Mouse (Mus musculus): Measurements from ENCODE around the gene Hmgn2. TPM values are rescaled to one million over a fixed set of nuclear protein-coding genes. Genes with fewer than 3 reads are reported as not detected.

Hmgn2 gene
- polyA plus RNA-seq, 1 experiment from 2014 or later = 661 TPM

DNA sequence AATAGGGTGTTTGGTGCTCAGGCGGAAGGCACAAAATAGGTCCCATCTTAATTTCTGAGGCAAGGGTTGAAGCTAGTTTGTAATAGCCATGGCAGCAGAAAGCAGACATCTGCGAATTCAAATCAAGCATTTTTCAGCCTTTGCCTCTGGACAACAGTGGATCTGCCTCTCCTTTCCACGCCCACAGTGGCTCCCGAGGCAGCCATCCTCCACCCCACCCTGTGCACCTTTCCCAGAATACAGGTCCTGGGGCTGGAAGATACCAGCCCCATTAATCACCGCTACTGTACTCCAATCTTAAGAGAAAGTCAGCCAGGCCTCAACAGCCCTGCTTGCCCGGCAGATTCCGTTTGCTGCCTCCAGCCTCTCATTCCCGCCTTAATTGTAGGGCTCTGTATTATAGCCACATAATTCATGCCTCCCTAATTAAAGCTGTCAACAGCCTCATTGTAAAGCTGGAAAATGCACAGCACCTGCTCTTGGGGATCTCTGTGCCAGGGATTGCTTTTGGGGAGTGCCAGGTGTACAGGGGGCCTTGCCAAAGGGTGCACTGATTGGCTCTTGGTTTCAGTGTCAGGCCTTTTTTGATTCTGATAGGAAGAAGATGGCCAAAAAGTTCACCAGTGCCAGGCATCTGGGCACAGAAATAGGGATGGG is 792 bp upstream of the Hmgn2 start:
- no peaks in the 10 kb centered on the region for H3K9me3 ChIP-seq (ENCODE audit: control insufficient read depth)
- no peak overlapping the region for H3K9ac ChIP-seq (ENCODE audit: low read depth, low read length)
- H3K4me2 ChIP-seq (replicated peaks; ENCODE audit: low read depth) = no peak overlapping the region
- H3K27ac ChIP-seq (ENCODE audit: low read depth, low read length) = no peak overlapping the region
- 43% methylated on average over 8 of the region's 8 CpGs for WGBS
- no peak for ATAC-seq
- no peaks in the 10 kb centered on the region for H3K27me3 ChIP-seq (replicated peaks; ENCODE audit: control insufficient read depth, insufficient read depth, low read length)
- no peaks in the 10 kb centered on the region; the same call in 1 of the 2 replicates for H3K4me1 ChIP-seq (replicated peaks; ENCODE audit: control insufficient read depth, insufficient read depth, low read length)
- no peak for TF ChIP-seq CTCF (IDR thresholded peaks at IDR 0.05; ENCODE audit: low read depth)
- peaks cover 31% of the 10 kb centered on the region for H3K36me3 ChIP-seq (ENCODE audit: control insufficient read depth, insufficient read depth)
- H3K4me3 ChIP-seq (ENCODE audit: low read depth, low read length) = no peak overlapping the region

GRCm38 (mm10) chr4:133967866-133968149 is 642 bp downstream of the Hmgn2 start:
- peak; percentile 82 for ATAC-seq
- Histone ChIP-seq H3K4me3 (ENCODE audit: low read depth, low read length) (peak overlapping the region; percentile 89), H3K9ac (ENCODE audit: low read depth, low read length) (peak overlapping the region; percentile 96), H3K27ac (ENCODE audit: low read depth, low read length) (peak overlapping the region; percentile 99), H3K9me3 (ENCODE audit: control insufficient read depth) (no peaks in the 10 kb centered on the region), H3K36me3 (ENCODE audit: control insufficient read depth, insufficient read depth) (peaks cover 39% of the 10 kb centered on the region), H3K4me2 (replicated peaks; ENCODE audit: low read depth) (peak overlapping the region; percentile 96), H3K27me3 (replicated peaks; ENCODE audit: control insufficient read depth, insufficient read depth, low read length) (no peaks in the 10 kb centered on the region), H3K4me1 (replicated peaks; ENCODE audit: control insufficient read depth, insufficient read depth, low read length) (no peaks in the 10 kb centered on the region; the same call in 1 of the 2 replicates)
- 0 out of 2 replicates have a peak, but pooled peaks have one; percentile 16 for TF ChIP-seq CTCF (IDR thresholded peaks at IDR 0.05; ENCODE audit: low read depth)
- WGBS = under 1% methylated on average over 23 of the region's 29 CpGs

DNA sequence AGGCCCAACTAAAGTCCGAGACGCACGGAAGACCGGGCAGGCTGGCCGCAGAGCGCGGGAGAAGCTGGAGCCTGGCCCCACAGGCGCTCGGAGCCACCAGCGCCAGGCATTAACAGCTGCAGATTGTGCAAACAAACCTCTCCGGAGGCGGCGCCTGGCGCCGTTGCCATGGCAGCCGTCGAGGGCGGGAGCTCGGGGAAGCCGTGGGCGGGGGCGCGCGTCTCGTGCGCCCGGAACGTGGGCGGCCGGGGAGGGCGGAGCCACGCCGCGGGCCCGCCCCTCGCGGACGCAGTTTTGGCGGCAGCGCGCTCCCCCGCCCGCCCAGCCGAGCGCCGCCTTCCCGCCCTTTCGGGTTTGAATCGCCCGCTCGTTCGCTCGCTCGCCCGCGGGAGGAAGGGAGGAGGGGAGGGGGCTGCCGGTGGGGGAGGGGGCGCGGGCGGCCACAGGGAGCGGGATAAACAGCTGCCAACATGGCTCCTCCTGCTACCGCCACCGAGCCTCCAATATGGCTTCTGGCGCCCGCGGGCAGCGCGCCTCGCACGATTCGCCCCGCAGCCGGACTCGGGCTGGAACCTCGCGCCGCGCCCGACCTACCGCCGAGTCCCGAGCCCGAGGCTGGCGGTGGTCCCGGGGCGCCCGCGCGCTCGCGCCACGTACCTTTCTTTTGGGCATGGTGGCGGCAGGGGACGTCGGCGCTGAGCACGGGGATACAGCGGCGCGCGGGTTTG is 1.1 kb downstream of the Hmgn2 start:
- TF ChIP-seq CTCF (IDR thresholded peaks at IDR 0.05; ENCODE audit: low read depth) = 0 out of 2 replicates have a peak, but pooled peaks have one; percentile 35
- peak overlapping the region; percentile 99 for H3K27ac ChIP-seq (ENCODE audit: low read depth, low read length)
- no peaks in the 10 kb centered on the region for H3K9me3 ChIP-seq (ENCODE audit: control insufficient read depth)
- peak; percentile 77 for ATAC-seq
- H3K36me3 ChIP-seq (ENCODE audit: control insufficient read depth, insufficient read depth) = peaks cover 36% of the 10 kb centered on the region
- peak overlapping the region; percentile 89 for H3K4me3 ChIP-seq (ENCODE audit: low read depth, low read length)
- peak overlapping the region; percentile 96 for H3K4me2 ChIP-seq (replicated peaks; ENCODE audit: low read depth)
- H3K27me3 ChIP-seq (replicated peaks; ENCODE audit: control insufficient read depth, insufficient read depth, low read length) = no peaks in the 10 kb centered on the region
- H3K9ac ChIP-seq (ENCODE audit: low read depth, low read length) = peak overlapping the region; percentile 96
- under 1% methylated on average over 81 of the region's 101 CpGs for WGBS
- no peaks in the 10 kb centered on the region; the same call in 1 of the 2 replicates for H3K4me1 ChIP-seq (replicated peaks; ENCODE audit: control insufficient read depth, insufficient read depth, low read length)

GRCm38 (mm10) chr4:133966271-133966940 is 2.0 kb downstream of the Hmgn2 start:
- WGBS = 28% methylated on average over 12 of the region's 12 CpGs
- Histone ChIP-seq H3K9ac (ENCODE audit: low read depth, low read length) (peak overlapping the region; percentile 42), H3K9me3 (ENCODE audit: control insufficient read depth) (no peaks in the 10 kb centered on the region), H3K4me1 (replicated peaks; ENCODE audit: control insufficient read depth, insufficient read depth, low read length) (no peaks in the 10 kb centered on the region; the same call in 1 of the 2 replicates), H3K4me2 (replicated peaks; ENCODE audit: low read depth) (peak overlapping the region; percentile 96), H3K27me3 (replicated peaks; ENCODE audit: control insufficient read depth, insufficient read depth, low read length) (no peaks in the 10 kb centered on the region), H3K36me3 (ENCODE audit: control insufficient read depth, insufficient read depth) (peaks cover 30% of the 10 kb centered on the region), H3K4me3 (ENCODE audit: low read depth, low read length) (peak overlapping the region; percentile 89), H3K27ac (ENCODE audit: low read depth, low read length) (0 out of 2 replicates have a peak overlapping the region, but pooled peaks have one; percentile 99)
- TF ChIP-seq CTCF (IDR thresholded peaks at IDR 0.05; ENCODE audit: low read depth) = no peak
- ATAC-seq = no peak

DNA sequence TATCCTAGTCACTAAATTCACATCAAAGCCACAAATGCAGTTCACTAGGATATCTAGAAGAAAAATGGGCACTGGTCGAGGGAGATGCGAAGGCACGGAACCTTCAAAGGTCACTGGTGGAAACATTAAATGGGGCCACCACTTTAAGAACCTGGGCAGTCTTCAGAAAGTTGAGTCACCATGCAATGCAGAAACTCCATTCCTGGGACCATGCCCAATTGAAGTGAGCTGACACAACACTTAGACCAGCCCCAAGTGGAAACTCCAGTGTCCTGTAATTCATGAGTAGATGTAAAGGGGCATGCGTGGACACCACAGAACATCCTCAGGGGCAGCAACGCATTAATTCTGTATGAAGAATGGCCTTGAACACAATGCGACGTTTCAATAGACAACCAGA is 5.9 kb downstream of the Hmgn2 start:
- no peak overlapping the region for H3K4me3 ChIP-seq (ENCODE audit: low read depth, low read length)
- H3K36me3 ChIP-seq (ENCODE audit: control insufficient read depth, insufficient read depth) = peaks cover 22% of the 10 kb centered on the region
- no peak for ATAC-seq
- no peak overlapping the region for H3K4me2 ChIP-seq (replicated peaks; ENCODE audit: low read depth)
- WGBS = 84% methylated on average over 7 of the region's 7 CpGs
- no peak overlapping the region for H3K9ac ChIP-seq (ENCODE audit: low read depth, low read length)
- no peak for TF ChIP-seq CTCF (IDR thresholded peaks at IDR 0.05; ENCODE audit: low read depth)
- no peak overlapping the region for H3K27ac ChIP-seq (ENCODE audit: low read depth, low read length)
- no peaks in the 10 kb centered on the region for H3K4me1 ChIP-seq (replicated peaks; ENCODE audit: control insufficient read depth, insufficient read depth, low read length)
- no peaks in the 10 kb centered on the region for H3K27me3 ChIP-seq (replicated peaks; ENCODE audit: control insufficient read depth, insufficient read depth, low read length)
- H3K9me3 ChIP-seq (ENCODE audit: control insufficient read depth) = no peaks in the 10 kb centered on the region

DNA sequence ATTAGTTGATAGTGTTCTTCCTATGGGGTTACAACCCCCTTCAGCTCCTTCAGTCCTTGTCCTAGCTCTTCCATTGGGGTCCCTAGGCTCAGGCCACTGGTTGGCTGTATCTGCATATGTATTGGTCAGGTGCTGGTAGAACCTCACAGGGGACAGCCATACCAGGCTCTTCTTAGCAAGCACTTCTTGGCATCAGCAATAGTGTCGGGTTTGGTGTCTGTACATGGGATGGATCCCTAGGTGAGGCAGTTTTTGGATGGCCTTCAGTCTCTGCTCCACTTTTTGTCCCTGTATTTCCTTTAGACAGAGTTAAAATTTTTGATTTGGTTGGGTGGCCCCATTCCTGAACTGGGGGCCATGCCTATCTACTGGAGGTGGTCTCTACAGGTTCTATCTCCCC is 9.6 kb downstream of the Hmgn2 start:
- no peak overlapping the region for H3K4me2 ChIP-seq (replicated peaks; ENCODE audit: low read depth)
- H3K4me1 ChIP-seq (replicated peaks; ENCODE audit: control insufficient read depth, insufficient read depth, low read length) = no peaks in the 10 kb centered on the region
- WGBS = 78% methylated on average over 1 of the region's 1 CpGs
- ATAC-seq = no peak
- no peaks in the 10 kb centered on the region for H3K27me3 ChIP-seq (replicated peaks; ENCODE audit: control insufficient read depth, insufficient read depth, low read length)
- no peak for TF ChIP-seq CTCF (IDR thresholded peaks at IDR 0.05; ENCODE audit: low read depth)
- no peak overlapping the region for H3K27ac ChIP-seq (ENCODE audit: low read depth, low read length)
- H3K36me3 ChIP-seq (ENCODE audit: control insufficient read depth, insufficient read depth) = peaks cover 4% of the 10 kb centered on the region
- no peaks in the 10 kb centered on the region for H3K9me3 ChIP-seq (ENCODE audit: control insufficient read depth)
- no peak overlapping the region for H3K4me3 ChIP-seq (ENCODE audit: low read depth, low read length)
- no peak overlapping the region for H3K9ac ChIP-seq (ENCODE audit: low read depth, low read length)
